In the genomic region with DNA sequence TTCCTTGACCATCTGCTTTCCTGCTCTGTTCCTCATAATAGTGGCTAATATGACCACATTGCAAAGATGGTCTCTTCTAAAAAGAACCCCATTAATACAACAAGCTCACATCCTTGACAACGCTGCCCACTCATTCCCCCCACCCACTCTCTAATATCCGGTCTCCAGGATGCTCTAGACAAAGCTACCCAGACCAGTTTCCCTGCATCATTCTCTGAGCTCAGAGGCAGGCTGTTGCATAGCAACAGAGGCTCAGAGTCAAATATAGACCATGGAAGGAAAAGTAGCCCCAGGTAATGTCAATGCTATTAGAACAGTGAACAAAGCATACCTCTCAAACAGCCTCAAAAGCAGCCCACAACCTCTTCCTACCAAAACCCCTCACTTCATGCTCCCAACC, we compare ENCODE assay signal across 19 mouse cellular contexts. TPM values are rescaled to one million over a fixed set of nuclear protein-coding genes. Genes with fewer than 3 reads are reported as not detected.
DNase-seq lines count a peak whose midpoint lies in the region; ATAC-seq lines count a peak whose summit lies in the region.
"Had no signal": no experiment of that assay in that cellular context is flagged by ENCODE, and none has a peak within 500 bp of the region (broad histone marks: within the 10 kb centered on the region; RNA-seq: fewer than 3 reads in every experiment).

No protein-coding gene starts in this region.

- 0 out of 2 replicates have a peak overlapping the region, but pooled peaks have one; percentile 40 for H3K27ac ChIP-seq in hindbrain, embryonic 13.5 days
- no peak overlapping the region for H3K27ac ChIP-seq in hindbrain, embryonic 11.5 days (ENCODE audit: low read depth, low read length)
- H3K27ac ChIP-seq: embryonic facial prominence, embryonic 12.5 days; liver, embryonic 12.5 days had no signal

- H3K4me1 ChIP-seq in hindbrain, embryonic 13.5 days (replicated peaks), result no peaks in the 10 kb centered on the region
- no peaks in the 10 kb centered on the region for H3K4me1 ChIP-seq in hindbrain, embryonic 11.5 days (replicated peaks; ENCODE audit: control insufficient read depth, insufficient read depth, low read length)
- H3K4me1 ChIP-seq: embryonic facial prominence, embryonic 12.5 days; liver, embryonic 12.5 days had no signal

- no peak for ATAC-seq in hindbrain, embryonic 13.5 days (ENCODE audit: low FRiP score)
- no peak for ATAC-seq in hindbrain, embryonic 11.5 days (ENCODE audit: low FRiP score)
- ATAC-seq: inflammation-experienced regulatory T-cells, adult 6 months; liver, embryonic 12.5 days had no signal

- no peak overlapping the region for H3K9ac ChIP-seq in hindbrain, embryonic 13.5 days
- H3K9ac ChIP-seq in hindbrain, embryonic 11.5 days (ENCODE audit: low read depth, low read length), result no peak overlapping the region
- H3K9ac ChIP-seq: embryonic facial prominence, embryonic 12.5 days; liver, embryonic 12.5 days had no signal

- H3K27me3 ChIP-seq in hindbrain, embryonic 13.5 days, result 0 out of 2 replicates have a peak, but pooled peaks cover 2% of the 10 kb centered on the region
- H3K27me3 ChIP-seq in hindbrain, embryonic 11.5 days (ENCODE audit: control insufficient read depth, insufficient read depth, low read length), result no peaks in the 10 kb centered on the region
- H3K27me3 ChIP-seq: embryonic facial prominence, embryonic 12.5 days; liver, embryonic 12.5 days had no signal

- WGBS in hindbrain, embryonic 13.5 days, result 40% methylated on average over 2 of the region's 2 CpGs
- WGBS in hindbrain, embryonic 11.5 days, result 53% methylated on average over 2 of the region's 2 CpGs

- no peak overlapping the region for H3K4me2 ChIP-seq in hindbrain, embryonic 13.5 days
- H3K4me2 ChIP-seq in hindbrain, embryonic 11.5 days (replicated peaks; ENCODE audit: low read depth, low read length), result no peak overlapping the region
- H3K4me2 ChIP-seq: embryonic facial prominence, embryonic 12.5 days; liver, embryonic 12.5 days had no signal

- H3K4me3 ChIP-seq in hindbrain, embryonic 13.5 days, result no peak overlapping the region
- no peak overlapping the region for H3K4me3 ChIP-seq in hindbrain, embryonic 11.5 days (ENCODE audit: low read depth, low read length)
- H3K4me3 ChIP-seq: embryonic facial prominence, embryonic 12.5 days; liver, embryonic 12.5 days had no signal

- DNase-seq in hindbrain, embryonic 11.5 days (ENCODE audit: low spot score), result no peak
- peak; percentile 34 for DNase-seq in retina, postnatal 1 day
- DNase-seq in retina, embryonic 14.5 days (ENCODE audit: low spot score), result no peak
- DNase-seq in layer of hippocampus, adult 8-10 months (ENCODE audit: low spot score in 2 of 2), result peak; percentile 17 to 51
- DNase-seq in right cerebral cortex, postnatal 36 days (ENCODE audit: low spot score in 2 of 2), result peak; percentile 8 to 15
- no peak for DNase-seq in thymus, adult 18-20 months
- no peak for DNase-seq in cerebellum, postnatal 25 days
- DNase-seq: adrenal gland, postnatal 10 days; cerebellum, postnatal 36 days; kidney, postnatal 14 days had no signal

- no peaks in the 10 kb centered on the region for H3K36me3 ChIP-seq in hindbrain, embryonic 13.5 days
- H3K36me3 ChIP-seq in hindbrain, embryonic 11.5 days (ENCODE audit: control insufficient read depth, insufficient read depth, low read length), result no peaks in the 10 kb centered on the region
- H3K36me3 ChIP-seq: embryonic facial prominence, embryonic 12.5 days; G1E; liver, embryonic 12.5 days had no signal

- H3K9me3 ChIP-seq in hindbrain, embryonic 13.5 days, result no peaks in the 10 kb centered on the region
- H3K9me3 ChIP-seq in hindbrain, embryonic 11.5 days (ENCODE audit: control insufficient read depth, low read length), result no peaks in the 10 kb centered on the region
- H3K9me3 ChIP-seq: embryonic facial prominence, embryonic 12.5 days; G1E; liver, embryonic 12.5 days had no signal

RNA-seq across cellular contexts. Expression of a gene that starts 9.4 kb away (rescaled TPM):
- polyA plus RNA-seq in hindbrain, embryonic 13.5 days (2015; fragmentation: Nextera tagmentation; extraction: Ambion mirVana), result not detected in 2 replicates
- polyA plus RNA-seq in hindbrain, embryonic 11.5 days (2014; fragmentation: Nextera tagmentation; extraction: Ambion mirVana), result not detected in 2 replicates
- total RNA-seq in layer of hippocampus, adult 8-10 months (2022), result not detected
- total RNA-seq: adrenal gland, postnatal 10 days; gastrocnemius, postnatal 4 days; left cerebral cortex, postnatal 36 days; megakaryocyte, adult 5-6 weeks had no signal
- polyA plus RNA-seq: inflammation-experienced regulatory T-cells, adult 6 months; neural tube, embryonic 11.5 days had no signal

RNA-seq across cellular contexts. Expression of a gene that starts 26.4 kb away (rescaled TPM):
- 612 and 622 TPM in 2 replicates for polyA plus RNA-seq in hindbrain, embryonic 13.5 days (2015; fragmentation: Nextera tagmentation; extraction: Ambion mirVana)
- 305 and 309 TPM in 2 replicates for polyA plus RNA-seq in hindbrain, embryonic 11.5 days (2014; fragmentation: Nextera tagmentation; extraction: Ambion mirVana)
- total RNA-seq in layer of hippocampus, adult 8-10 months (2022), result 100 to 1,000 TPM; 274 to 337 (median 308) TPM
- total RNA-seq: G1E; megakaryocyte, adult 5-6 weeks had no signal

RNA-seq across cellular contexts. Expression of a gene that starts 44.4 kb away (rescaled TPM):
- polyA plus RNA-seq in hindbrain, embryonic 13.5 days (2015; fragmentation: Nextera tagmentation; extraction: Ambion mirVana), result 107 and 114 TPM in 2 replicates
- polyA plus RNA-seq in hindbrain, embryonic 11.5 days (2014; fragmentation: Nextera tagmentation; extraction: Ambion mirVana), result 85.4 and 86.3 TPM in 2 replicates
- total RNA-seq in layer of hippocampus, adult 8-10 months (2022), result 10 to 100 TPM; 16.9 to 22.5 (median 19.1) TPM
- polyA plus RNA-seq: inflammation-experienced regulatory T-cells, adult 6 months had no signal

Comparison
In these comparisons a context has a peak if more than half of its experiments do, and no peak if none do; other contexts are left out.
1. DNase-seq: peak in retina, postnatal 1 day (single experiment), layer of hippocampus, adult 8-10 months (2 of 2) and right cerebral cortex, postnatal 36 days (2 of 2); none in hindbrain, embryonic 11.5 days (single experiment), retina, embryonic 14.5 days (single experiment), thymus, adult 18-20 months (0 of 2) and cerebellum, postnatal 25 days (0 of 2).